Mouse (Mus musculus): ENCODE measurements at regions not wholly inside any gene's neighbourhood (a gene's known extent, or its start where the extent isn't known, plus 50 kb on each side); places are given as distances from the start of the nearest gene placed in this dataset.

DNA sequence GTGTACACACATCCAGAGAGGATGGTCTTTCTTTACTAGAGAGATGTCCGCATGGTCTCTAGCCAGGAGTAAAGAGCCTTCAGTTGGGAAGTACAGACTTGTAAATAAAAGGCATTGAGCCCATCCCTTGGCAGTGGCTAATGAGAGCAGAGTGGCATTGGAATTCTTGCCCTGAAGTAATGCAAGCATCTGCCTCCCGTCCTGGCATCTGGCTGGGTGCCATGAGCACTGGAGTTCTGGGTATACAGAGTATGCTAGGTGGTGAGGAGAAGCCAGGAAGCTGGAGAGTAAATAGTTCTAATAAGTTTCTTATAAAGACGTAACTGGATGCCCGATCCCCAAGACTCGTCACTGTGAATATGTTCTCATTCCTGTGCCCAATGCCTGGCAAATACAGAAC, 367.8 kb downstream of the Lrig3 start:
- TF ChIP-seq CTCF (IDR thresholded peaks at IDR 0.05; ENCODE audit: low read depth), result no peak
- no peak for TF ChIP-seq EP300 (IDR thresholded peaks at IDR 0.05; ENCODE audit: low read depth)

Measured in heart, postnatal 0 days (tissue).